Mouse (Mus musculus): Measurements from ENCODE around the gene Orai3. TPM values are rescaled to one million over a fixed set of nuclear protein-coding genes. Genes with fewer than 3 reads are reported as not detected.

The Orai3 gene
- polyA plus RNA-seq, 1 experiment, result 33.6 TPM

GRCm38 (mm10) chr7:127772557-127772956 is 2.9 kb downstream of the Orai3 start:
- TF ChIP-seq GATA1 (IDR thresholded peaks at IDR 0.05; ENCODE audit: low read length), result no peak

- TF ChIP-seq GATA1 (IDR thresholded peaks at IDR 0.05; ENCODE audit: low read length), result no peak
Measured at GRCm38 (mm10) chr7:127773664-127774384, 4.2 kb downstream of the Orai3 start.

- no peak for TF ChIP-seq GATA1 (IDR thresholded peaks at IDR 0.05; ENCODE audit: low read length)
Measured at GRCm38 (mm10) chr7:127776426-127776825, 6.8 kb downstream of the Orai3 start, which contains the start of gene Setd1a. Gene Setd1a, plus strand, starts transcription at chr7:127776670.

- TF ChIP-seq GATA1 (IDR thresholded peaks at IDR 0.05; ENCODE audit: low read length), result no peak
Measured at GRCm38 (mm10) chr7:127776878-127777473, 7.4 kb downstream of the Orai3 start.

GRCm38 (mm10) chr7:127777474-127778266 is 8.1 kb downstream of the Orai3 start:
- TF ChIP-seq GATA1 (IDR thresholded peaks at IDR 0.05; ENCODE audit: low read length), result no peak

GRCm38 (mm10) chr7:127778350-127778749 is 8.7 kb downstream of the Orai3 start:
- TF ChIP-seq GATA1 (IDR thresholded peaks at IDR 0.05; ENCODE audit: low read length), result no peak

- no peak for TF ChIP-seq GATA1 (IDR thresholded peaks at IDR 0.05; ENCODE audit: low read length)
Measured at GRCm38 (mm10) chr7:127785308-127785707, 15.7 kb downstream of the Orai3 start, which contains the start of gene Gm49388. Gene Gm49388, plus strand, starts transcription at chr7:127785608.

- no peak for TF ChIP-seq GATA1 (IDR thresholded peaks at IDR 0.05; ENCODE audit: low read length)
Measured at GRCm38 (mm10) chr7:127797076-127797845, 27.6 kb downstream of the Orai3 start.

- TF ChIP-seq GATA1 (IDR thresholded peaks at IDR 0.05; ENCODE audit: low read length), result no peak
Measured at GRCm38 (mm10) chr7:127798591-127798990, 29.0 kb downstream of the Orai3 start.

- TF ChIP-seq GATA1 (IDR thresholded peaks at IDR 0.05; ENCODE audit: low read length), result no peak
Measured at GRCm38 (mm10) chr7:127799211-127799610, 29.6 kb downstream of the Orai3 start.

GRCm38 (mm10) chr7:127799738-127800137 is 30.1 kb downstream of the Orai3 start:
- no peak for TF ChIP-seq GATA1 (IDR thresholded peaks at IDR 0.05; ENCODE audit: low read length)

GRCm38 (mm10) chr7:127800435-127801009 is 30.9 kb downstream of the Orai3 start, which contains the start of gene Hsd3b7:
Gene Hsd3b7, plus strand, starts transcription at chr7:127800604.
- no peak for TF ChIP-seq GATA1 (IDR thresholded peaks at IDR 0.05; ENCODE audit: low read length)

- TF ChIP-seq GATA1 (IDR thresholded peaks at IDR 0.05; ENCODE audit: low read length), result no peak
Measured at GRCm38 (mm10) chr7:127801010-127801621, 31.5 kb downstream of the Orai3 start.

GRCm38 (mm10) chr7:127802313-127802712 is 32.7 kb downstream of the Orai3 start:
- TF ChIP-seq GATA1 (IDR thresholded peaks at IDR 0.05; ENCODE audit: low read length), result no peak

All from G1E-ER4 (cell line).